Comparison of ENCODE assay signal across 10 mouse cellular contexts in the genomic region with DNA sequence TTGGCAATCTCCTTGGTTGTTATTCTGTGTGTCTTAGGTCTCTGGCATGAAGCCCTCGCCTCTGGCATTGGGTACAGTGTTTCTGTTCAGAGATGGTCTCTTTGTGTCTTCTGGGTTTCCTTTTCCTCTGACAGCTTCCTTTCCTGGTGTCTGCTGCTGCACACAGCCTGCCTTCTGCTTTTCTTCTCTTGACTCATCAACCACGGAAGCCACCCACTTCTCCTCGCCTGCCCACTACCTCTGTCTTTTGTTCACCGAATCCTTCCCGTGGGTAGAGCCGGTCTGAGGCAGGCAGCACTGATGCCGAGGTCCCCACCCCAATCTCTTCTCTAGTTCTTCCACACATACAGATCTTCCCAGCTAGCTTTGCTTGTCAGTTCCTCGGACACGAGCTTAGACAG.
A peak's percentile ranks its signal among the peaks of the same experiment; 100 is the strongest.
DNase-seq lines count a peak whose midpoint lies in the region; ATAC-seq lines count a peak whose summit lies in the region.
"Had no signal": no experiment of that assay in that cellular context is flagged by ENCODE, and none has a peak within 500 bp of the region (broad histone marks: within the 10 kb centered on the region; RNA-seq: fewer than 3 reads in every experiment).

No protein-coding gene starts in this region.

- H3K9me3 ChIP-seq in heart, embryonic 16.5 days (replicated peaks; ENCODE audit: control insufficient read depth, low read length), result no peaks in the 10 kb centered on the region

- H3K27ac ChIP-seq in heart, embryonic 16.5 days (ENCODE audit: low read length), result no peak overlapping the region

- no peaks in the 10 kb centered on the region for H3K36me3 ChIP-seq in heart, embryonic 16.5 days (ENCODE audit: control insufficient read depth, insufficient read depth)

- no peak overlapping the region for H3K4me3 ChIP-seq in heart, embryonic 16.5 days (ENCODE audit: low read length)

- intact Hi-C loops in heart, postnatal 36 days (cut with DNase I), result no loop called here

- no peak for ATAC-seq in heart, embryonic 16.5 days (replicated peaks; ENCODE audit: extremely low read depth, insufficient read depth, low FRiP score)

- no peak for DNase-seq in heart, postnatal 36 days
- DNase-seq in MEL-GATA-1-ER (ENCODE audit: extremely low read depth, low read depth), result peak; percentile 8
- peak; percentile 57 for DNase-seq in induced T-regulatory cell, adult 2 months (ENCODE audit: low read depth)
- DNase-seq in right cerebral cortex, postnatal 36 days (ENCODE audit: low spot score in 2 of 2), result peak; percentile 70 to 75
- no peak for DNase-seq in neural tube, embryonic 10.5 days (ENCODE audit: extremely low spot score, low spot score)
- DNase-seq in heart, postnatal 4 days, result no peak
- no peak for DNase-seq in gastrocnemius, postnatal 4 days (ENCODE audit: low spot score in 2 of 2)
- DNase-seq: adrenal gland, postnatal 14 days; kidney, adult 8-10 months had no signal

- H3K4me1 ChIP-seq in heart, embryonic 16.5 days (ENCODE audit: control insufficient read depth, insufficient read depth, low read length), result 0 out of 2 replicates have a peak, but pooled peaks cover 4% of the 10 kb centered on the region

- no peaks in the 10 kb centered on the region for H3K27me3 ChIP-seq in heart, embryonic 16.5 days (ENCODE audit: control insufficient read depth, insufficient read depth, low read length)

- H3K9ac ChIP-seq in heart, embryonic 16.5 days (ENCODE audit: low read length), result no peak overlapping the region

- peak overlapping the region; percentile 17; the same call in 1 of the 2 replicates for H3K4me2 ChIP-seq in heart, embryonic 16.5 days (ENCODE audit: low read depth, low read length)

- WGBS in heart, embryonic 16.5 days, result 57% methylated on average over 9 of the region's 9 CpGs

Comparison
In these comparisons a context has a peak if more than half of its experiments do, and no peak if none do; other contexts are left out.
1. DNase-seq: peak in MEL-GATA-1-ER (single experiment), induced T-regulatory cell, adult 2 months (single experiment) and right cerebral cortex, postnatal 36 days (2 of 2); none in heart, postnatal 36 days (0 of 2), neural tube, embryonic 10.5 days (single experiment), heart, postnatal 4 days (single experiment) and gastrocnemius, postnatal 4 days (0 of 2).